Mouse (Mus musculus) liver, embryonic 14.5 days (tissue): ENCODE measurements around the gene Leprot. TPM values are rescaled to one million over a fixed set of nuclear protein-coding genes. Genes with fewer than 3 reads are reported as not detected.

Source experiments
- ATAC-seq: fragments of 200-750 bp; cut with Nextera tagmentation; 2 replicates; pipeline ENCODE4 v1.8.0; 2017; ENCODE audit warnings: moderate number of reproducible peaks, mild to moderate bottlenecking, moderate library complexity; ENCODE audit not compliant: insufficient read depth
- DNase-seq, 3 experiments: peaks; one replicate each; pipeline ENCODE4 v3.0.0-alpha.2; 2012 to 2013; ENCODE audit warnings: low read depth in 3 of 3, low spot score in 3 of 3
- H3K27ac ChIP-seq: fragments of 300-500 bp; sonication (generic); 2 replicates; pipeline ENCODE4 v1.5.1; 2014; ENCODE audit warnings: moderate library complexity, mild to moderate bottlenecking, control low read depth, inconsistent platforms
- H3K27me3 ChIP-seq: fragments of 300-500 bp; sonication (generic); 2 replicates; pipeline ENCODE4 v1.6.1; 2014; ENCODE audit warnings: mild to moderate bottlenecking, low read length, moderate library complexity; ENCODE audit not compliant: control insufficient read depth, insufficient read depth
- H3K36me3 ChIP-seq: fragments of 300-500 bp; sonication (generic); replicated peaks from 2 replicates; pipeline ENCODE4 v1.6.1; 2014; ENCODE audit warnings: low read depth; ENCODE audit not compliant: control insufficient read depth, insufficient read depth
- H3K4me1 ChIP-seq, 2 experiments: fragments of 200-500 bp in 1 of 2; fragments of 300-500 bp in 1 of 2; sonication (generic) in 1 of 2; replicated peaks; 2 replicates each; pipeline ENCODE4 v1.6.1; 2012 to 2014; ENCODE audit warnings: antibody characterized with exemption in 1 of 2, inconsistent platforms in 1 of 2, low read length in 1 of 2; ENCODE audit not compliant: control insufficient read depth in 2 of 2, insufficient read depth in 2 of 2
- H3K4me2 ChIP-seq: fragments of 300-500 bp; sonication (generic); 2 replicates; pipeline ENCODE4 v1.6.1; 2014; ENCODE audit warnings: low read depth, mild to moderate bottlenecking, control low read depth, moderate library complexity
- H3K4me3 ChIP-seq, 2 experiments: fragments of 200-500 bp in 1 of 2; fragments of 300-500 bp in 1 of 2; sonication (generic) in 1 of 2; 2 replicates each; pipeline ENCODE4 v1.5.1; 2012 to 2014; ENCODE audit warnings: low read depth in 2 of 2, low read length in 2 of 2, mild to moderate bottlenecking in 2 of 2, control low read depth in 1 of 2, inconsistent platforms in 1 of 2, moderate library complexity in 1 of 2; ENCODE audit not compliant: insufficient read depth in 1 of 2
- H3K9ac ChIP-seq: fragments of 300-500 bp; sonication (generic); replicated peaks from 2 replicates; pipeline ENCODE4 v1.6.1; 2014; ENCODE audit warnings: mild to moderate bottlenecking, control low read depth, moderate library complexity
- H3K9me3 ChIP-seq: fragments of 300-500 bp; sonication (generic); 2 replicates; pipeline ENCODE4 v1.6.1; 2016; ENCODE audit warnings: low read length, mixed read lengths; ENCODE audit not compliant: control insufficient read depth
- CTCF ChIP-seq: IDR thresholded peaks from 2 replicates; pipeline ENCODE4 v1.5.1; 2016; ENCODE audit warnings: antibody characterized with exemption, low read depth, control low read depth
- EP300 ChIP-seq: IDR thresholded peaks from 2 replicates; pipeline ENCODE4 v1.6.1; 2016; ENCODE audit warnings: antibody characterized with exemption, low read depth
- WGBS: fragments of 180-500 bp; shearing (Covaris S2); extraction: QIAGEN DNeasy Blood & Tissue Kit; methylation state at CpG from one replicate; pipeline ENCODE4 v1.1.7; 2014; ENCODE audit not compliant: insufficient replicate concordance; 5-methylcytosine and 5-hydroxymethylcytosine counted together
- polyA plus RNA-seq, 2 experiments: library from polyadenylated mRNA; depleted of rRNA in 1 of 2; stranded (reverse) in 1 of 2; unstranded in 1 of 2; fragments of >200 nt; fragmentation: Nextera tagmentation in 1 of 2; extraction: Ambion mirVana in 1 of 2; gene quantifications; 2 replicates each; pipeline versions ENCODE4 v1.2.1 to v1.2.3; 2012 to 2014

Gene Leprot
- polyA plus RNA-seq, 2 experiments = 43.7 to 51.1 TPM

DNA sequence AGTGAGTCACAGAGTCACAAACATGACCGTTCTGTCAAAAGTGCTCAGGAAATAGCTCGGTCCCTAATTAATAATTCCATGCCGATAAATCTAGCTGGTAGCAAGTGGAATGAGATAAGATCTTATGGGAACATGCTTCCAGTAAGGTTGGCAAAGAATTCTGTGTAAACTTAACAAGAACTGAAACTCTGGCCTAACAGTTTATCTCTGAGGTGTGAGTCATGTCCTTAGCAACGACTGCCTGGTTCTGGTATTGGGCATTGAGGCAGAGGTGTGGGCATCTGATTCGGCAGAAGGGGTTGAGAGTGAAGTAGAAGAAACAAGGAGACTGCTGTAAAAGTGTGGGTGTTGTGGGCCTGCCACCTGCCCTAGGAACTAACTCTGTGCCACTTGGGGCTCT lies 22.3 kb downstream of the Leprot start:
- H3K4me3 ChIP-seq = no peak overlapping the region
- H3K9me3 ChIP-seq = no peaks in the 10 kb centered on the region
- no peak overlapping the region for H3K9ac ChIP-seq
- no peaks in the 10 kb centered on the region for H3K36me3 ChIP-seq
- no peak overlapping the region for H3K27ac ChIP-seq
- TF ChIP-seq CTCF (no peak), EP300 (no peak)
- no peaks in the 10 kb centered on the region for H3K27me3 ChIP-seq
- no peak overlapping the region for H3K4me2 ChIP-seq
- WGBS = 70% methylated on average over 5 of the region's 5 CpGs
- ATAC-seq (no peak), DNase-seq (no peak)
- H3K4me1 ChIP-seq = no peaks in the 10 kb centered on the region

DNA sequence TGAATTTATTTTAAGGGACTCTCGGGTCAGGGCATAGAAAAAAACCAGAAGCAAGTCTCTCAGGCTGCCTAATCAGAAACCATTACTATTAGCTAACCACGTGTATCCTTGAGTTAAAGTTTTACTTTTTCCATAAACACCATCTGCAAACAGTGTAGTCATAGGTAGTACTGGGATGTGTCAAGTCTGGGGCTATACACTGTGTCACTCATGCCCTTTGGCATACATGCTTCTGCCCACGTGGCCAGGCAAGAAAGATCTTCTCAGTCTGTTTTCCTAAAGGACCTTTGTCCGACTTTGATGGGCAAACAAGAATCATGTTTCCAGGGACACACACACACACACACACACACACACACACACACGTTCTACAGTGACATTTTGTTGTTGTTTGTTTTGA lies 27.3 kb downstream of the Leprot start:
- H3K36me3 ChIP-seq = no peaks in the 10 kb centered on the region
- H3K9ac ChIP-seq = no peak overlapping the region
- H3K4me2 ChIP-seq = no peak overlapping the region
- H3K27me3 ChIP-seq = no peaks in the 10 kb centered on the region
- peak; percentile 62 for ATAC-seq
- no peak overlapping the region for H3K27ac ChIP-seq
- DNase-seq = peak in 1 of 3 experiments; percentile 23
- H3K9me3 ChIP-seq = no peaks in the 10 kb centered on the region
- 40% methylated on average over 5 of the region's 5 CpGs for WGBS
- H3K4me1 ChIP-seq = no peaks in the 10 kb centered on the region; a peak in 1 of 4 replicates
- no peak for TF ChIP-seq EP300
- no peak for TF ChIP-seq CTCF
- no peak overlapping the region for H3K4me3 ChIP-seq

DNA sequence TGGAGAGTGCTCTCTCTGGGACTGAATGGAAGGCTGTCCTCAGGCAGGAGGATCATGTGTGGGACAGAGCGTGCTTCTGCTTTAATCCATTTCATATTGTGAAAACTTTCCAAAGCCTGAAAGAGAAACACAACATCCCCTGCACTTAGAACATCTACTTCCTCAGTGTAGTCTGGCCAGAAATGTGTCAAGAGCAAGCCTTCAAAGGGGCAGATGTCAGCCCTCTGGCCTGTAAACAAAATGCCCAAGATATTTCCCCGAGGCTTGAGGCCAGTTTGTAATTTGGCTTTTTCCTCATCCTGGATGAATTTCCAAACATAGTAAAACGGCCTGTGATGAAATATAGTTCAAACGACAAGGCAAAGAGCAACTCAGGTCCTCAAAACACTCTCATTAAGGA lies 28.2 kb downstream of the Leprot start:
- no peak overlapping the region for H3K4me3 ChIP-seq
- DNase-seq (no peak), ATAC-seq (no peak)
- H3K4me2 ChIP-seq = no peak overlapping the region
- 63% methylated on average over 4 of the region's 4 CpGs for WGBS
- H3K27me3 ChIP-seq = no peaks in the 10 kb centered on the region
- TF ChIP-seq EP300 (no peak), CTCF (no peak)
- H3K9ac ChIP-seq = no peak overlapping the region
- no peaks in the 10 kb centered on the region for H3K9me3 ChIP-seq
- H3K27ac ChIP-seq = no peak overlapping the region
- no peaks in the 10 kb centered on the region for H3K36me3 ChIP-seq
- no peaks in the 10 kb centered on the region; a peak in 1 of 4 replicates for H3K4me1 ChIP-seq

DNA sequence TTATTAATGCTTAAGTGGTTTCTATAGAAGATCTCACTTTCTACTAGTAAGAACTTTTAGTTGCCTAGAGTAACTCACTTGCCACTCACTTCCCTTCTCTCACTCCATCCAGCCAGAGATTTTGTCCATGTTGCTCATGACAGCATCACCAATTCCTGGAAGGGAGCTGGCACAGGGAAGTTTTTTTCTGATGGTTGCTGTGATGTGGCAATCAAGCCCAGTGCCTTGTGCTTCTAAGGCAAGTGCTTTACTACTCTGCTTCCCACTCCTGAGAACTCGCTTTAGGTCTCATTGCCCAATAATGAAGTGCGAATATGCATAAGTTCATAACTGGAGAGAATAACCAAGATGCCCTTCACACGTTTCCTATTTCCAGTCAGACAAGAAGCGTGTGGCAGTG lies 35.1 kb downstream of the Leprot start:
- DNase-seq (no peak), ATAC-seq (no peak)
- TF ChIP-seq CTCF (no peak), EP300 (no peak)
- no peaks in the 10 kb centered on the region for H3K9me3 ChIP-seq
- H3K9ac ChIP-seq = no peak overlapping the region
- no peaks in the 10 kb centered on the region for H3K36me3 ChIP-seq
- H3K4me2 ChIP-seq = no peak overlapping the region
- no peak overlapping the region for H3K27ac ChIP-seq
- no peaks in the 10 kb centered on the region for H3K27me3 ChIP-seq
- 71% methylated on average over 4 of the region's 4 CpGs for WGBS
- H3K4me3 ChIP-seq = no peak overlapping the region
- no peaks in the 10 kb centered on the region for H3K4me1 ChIP-seq

DNA sequence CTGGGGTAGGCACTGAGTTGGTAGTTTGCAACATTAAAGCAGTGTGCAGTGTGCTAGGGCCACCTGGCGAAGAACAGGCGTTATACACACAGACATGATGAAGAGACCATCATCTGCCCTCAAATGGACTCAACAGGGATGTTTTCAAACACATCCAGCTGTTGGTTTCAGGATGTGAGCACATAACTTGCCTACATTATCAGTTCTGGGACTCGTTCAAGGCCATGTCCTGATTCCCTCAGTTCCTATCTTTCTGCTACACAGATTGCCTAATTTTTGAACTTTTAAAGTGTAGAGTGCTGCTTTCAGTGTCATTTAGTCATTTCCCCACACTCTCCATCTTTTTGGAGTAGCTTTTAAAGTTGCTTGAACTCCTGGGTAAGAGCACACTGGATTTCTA lies 35.6 kb downstream of the Leprot start:
- TF ChIP-seq CTCF (no peak), EP300 (no peak)
- Histone ChIP-seq H3K9me3 (no peaks in the 10 kb centered on the region), H3K4me3 (no peak overlapping the region), H3K27me3 (no peaks in the 10 kb centered on the region), H3K4me2 (no peak overlapping the region), H3K27ac (no peak overlapping the region), H3K36me3 (no peaks in the 10 kb centered on the region), H3K9ac (no peak overlapping the region), H3K4me1 (no peaks in the 10 kb centered on the region)
- WGBS = 46% methylated on average over 3 of the region's 3 CpGs
- no peak for DNase-seq
- ATAC-seq = no peak

DNA sequence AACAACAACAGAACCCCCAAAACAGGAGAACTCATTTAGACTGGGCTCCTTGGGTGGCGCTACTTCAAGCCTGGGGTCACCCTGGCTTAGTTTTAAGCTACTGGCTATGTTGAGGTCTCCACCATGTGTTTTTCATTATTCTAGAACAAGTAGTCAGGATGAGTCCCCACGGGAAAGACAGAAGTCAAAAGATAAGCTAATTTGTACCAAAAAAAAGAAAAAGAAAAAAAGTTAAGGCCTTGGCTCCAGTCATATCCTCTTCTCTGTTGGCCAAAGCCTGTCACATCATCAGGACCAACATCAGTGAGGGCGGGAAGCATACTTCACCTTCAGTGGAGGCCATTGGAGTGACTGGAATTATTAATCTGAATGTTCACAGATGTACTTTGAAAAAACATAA lies 37.3 kb downstream of the Leprot start:
- Histone ChIP-seq H3K4me3 (no peak overlapping the region), H3K27me3 (no peaks in the 10 kb centered on the region), H3K4me2 (no peak overlapping the region), H3K4me1 (no peaks in the 10 kb centered on the region), H3K9ac (no peak overlapping the region), H3K9me3 (no peaks in the 10 kb centered on the region), H3K27ac (no peak overlapping the region), H3K36me3 (no peaks in the 10 kb centered on the region)
- DNase-seq (no peak), ATAC-seq (no peak)
- 58% methylated on average over 3 of the region's 3 CpGs for WGBS
- no peak for TF ChIP-seq CTCF
- no peak for TF ChIP-seq EP300
